Mouse (Mus musculus) embryonic facial prominence, embryonic 11.5 days (tissue): ENCODE measurements around the gene Ppip5k2. TPM values are rescaled to one million over a fixed set of nuclear protein-coding genes. Genes with fewer than 3 reads are reported as not detected.

Experiments used
- ATAC-seq: fragments of 200-750 bp; cut with Nextera tagmentation; replicated peaks from 2 replicates; pipeline ENCODE4 v1.8.0; 2017; ENCODE audit warnings: low read depth; ENCODE audit not compliant: insufficient number of reproducible peaks, low FRiP score, low TSS enrichment
- DNase-seq: peaks from one replicate; pipeline ENCODE4 v3.0.0-alpha.2; 2015; ENCODE audit warnings: low spot score
- H3K27ac ChIP-seq: fragments of 300-500 bp; sonication (generic); replicated peaks from 2 replicates; pipeline ENCODE4 v1.5.1; 2014; ENCODE audit warnings: mild to moderate bottlenecking, low read depth, low read length, control low read depth
- H3K27me3 ChIP-seq: fragments of 300-500 bp; sonication (generic); 2 replicates; pipeline ENCODE4 v1.6.1; 2014; ENCODE audit warnings: mild to moderate bottlenecking, low read length, moderate library complexity, mixed read lengths; ENCODE audit not compliant: control insufficient read depth, insufficient read depth
- H3K36me3 ChIP-seq: fragments of 300-500 bp; sonication (generic); replicated peaks from 2 replicates; pipeline ENCODE4 v1.6.1; 2014; ENCODE audit warnings: low read depth, mild to moderate bottlenecking, low read length, moderate library complexity, mixed read lengths; ENCODE audit not compliant: control insufficient read depth, insufficient read depth
- H3K4me1 ChIP-seq: fragments of 300-500 bp; sonication (generic); 2 replicates; pipeline ENCODE4 v1.6.1; 2014; ENCODE audit warnings: low read length, mixed read lengths; ENCODE audit not compliant: control insufficient read depth, insufficient read depth
- H3K4me2 ChIP-seq: fragments of 300-500 bp; sonication (generic); 2 replicates; pipeline ENCODE4 v1.6.1; 2014; ENCODE audit warnings: low read depth, mild to moderate bottlenecking, control low read depth, low read length, moderate library complexity
- H3K4me3 ChIP-seq: fragments of 300-500 bp; sonication (generic); 2 replicates; pipeline ENCODE4 v1.5.1; 2014; ENCODE audit warnings: low read depth, low read length, control low read depth
- H3K9ac ChIP-seq: fragments of 300-500 bp; sonication (generic); replicated peaks from 2 replicates; pipeline ENCODE4 v1.6.1; 2014; ENCODE audit warnings: mild to moderate bottlenecking, control low read depth, low read length
- H3K9me3 ChIP-seq: fragments of 300-500 bp; sonication (generic); replicated peaks from 2 replicates; pipeline ENCODE4 v1.6.1; 2016; ENCODE audit warnings: mild to moderate bottlenecking, low read length, inconsistent platforms, mixed read lengths; ENCODE audit not compliant: control insufficient read depth
- WGBS: fragments of 180-500 bp; shearing (Covaris S2); extraction: QIAGEN DNeasy Blood & Tissue Kit; methylation state at CpG from one replicate; pipeline ENCODE4 v1.1.7; 2014; 5-methylcytosine and 5-hydroxymethylcytosine counted together
- polyA plus RNA-seq: library from polyadenylated mRNA; unstranded; fragments of >200 nt; fragmentation: Nextera tagmentation; extraction: Ambion mirVana; gene quantifications from 2 replicates; pipeline ENCODE4 v1.2.1, GENCODE M21; 2014

The Ppip5k2 gene
- polyA plus RNA-seq, 1 experiment from 2014 or later: 52.0 TPM

DNA sequence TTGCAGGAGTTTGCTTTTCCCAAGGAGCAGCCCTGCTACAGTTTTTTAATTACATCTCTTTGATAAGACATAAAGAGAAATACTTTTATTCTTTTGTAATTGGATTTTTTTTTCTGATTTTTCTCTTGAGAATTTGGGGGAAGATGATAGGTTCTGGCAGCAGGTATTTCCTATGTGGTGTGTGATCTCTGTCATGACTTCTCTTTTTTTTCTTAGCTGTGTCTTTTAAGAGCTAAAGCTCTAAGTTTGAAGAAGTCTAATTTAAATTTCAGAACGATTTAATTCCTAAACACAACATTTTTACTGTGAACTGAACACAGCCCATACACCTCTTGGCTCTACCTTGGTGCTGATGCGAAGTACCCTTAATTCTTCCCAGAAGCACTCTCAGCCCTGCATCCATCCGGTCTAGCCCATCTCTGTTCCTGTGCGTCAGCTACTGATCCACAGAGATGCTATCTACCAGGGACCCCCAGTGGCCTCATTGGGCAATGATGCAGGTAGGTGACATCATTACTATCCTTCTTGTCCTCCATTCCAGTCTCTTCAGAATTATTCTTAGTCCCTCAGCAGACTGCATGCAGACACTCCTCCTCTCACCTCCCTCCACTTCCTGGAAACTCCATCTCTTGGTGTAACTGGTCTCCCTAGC lies 93.6 kb downstream of the Ppip5k2 start:
- Histone ChIP-seq H3K9ac (no peak overlapping the region), H3K4me3 (no peak overlapping the region), H3K36me3 (no peaks in the 10 kb centered on the region), H3K9me3 (no peaks in the 10 kb centered on the region), H3K4me2 (no peak overlapping the region), H3K27ac (no peak overlapping the region), H3K4me1 (no peaks in the 10 kb centered on the region), H3K27me3 (no peaks in the 10 kb centered on the region)
- ATAC-seq: no peak
- DNase-seq: no peak
- 91% methylated on average over 4 of the region's 4 CpGs for WGBS

DNA sequence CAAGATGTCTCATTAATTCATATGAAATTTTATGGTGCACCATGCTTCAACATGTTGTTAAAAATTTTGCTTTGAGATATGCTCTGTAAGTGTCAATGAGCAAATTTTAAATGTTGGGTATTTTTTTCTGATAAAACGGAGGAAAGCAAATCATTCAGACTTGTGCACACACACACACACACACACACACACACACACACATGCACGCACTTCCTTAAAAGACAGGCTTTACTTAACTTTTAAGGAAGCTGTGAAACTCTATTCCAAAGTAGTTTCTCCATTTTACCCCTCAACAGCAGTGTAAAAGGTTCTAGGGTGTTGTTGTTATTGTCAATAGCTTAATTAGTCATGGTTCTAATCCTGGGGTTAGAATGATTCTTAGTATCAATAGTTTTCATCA lies 94.1 kb downstream of the Ppip5k2 start:
- H3K4me2 ChIP-seq: no peak overlapping the region
- H3K9me3 ChIP-seq: no peaks in the 10 kb centered on the region
- ATAC-seq (no peak), DNase-seq (no peak)
- H3K9ac ChIP-seq: no peak overlapping the region
- no peaks in the 10 kb centered on the region for H3K27me3 ChIP-seq
- no peak overlapping the region for H3K27ac ChIP-seq
- H3K4me1 ChIP-seq: no peaks in the 10 kb centered on the region
- 69% methylated on average over 2 of the region's 2 CpGs for whole genome bisulfite sequencing
- no peaks in the 10 kb centered on the region for H3K36me3 ChIP-seq
- H3K4me3 ChIP-seq: no peak overlapping the region

DNA sequence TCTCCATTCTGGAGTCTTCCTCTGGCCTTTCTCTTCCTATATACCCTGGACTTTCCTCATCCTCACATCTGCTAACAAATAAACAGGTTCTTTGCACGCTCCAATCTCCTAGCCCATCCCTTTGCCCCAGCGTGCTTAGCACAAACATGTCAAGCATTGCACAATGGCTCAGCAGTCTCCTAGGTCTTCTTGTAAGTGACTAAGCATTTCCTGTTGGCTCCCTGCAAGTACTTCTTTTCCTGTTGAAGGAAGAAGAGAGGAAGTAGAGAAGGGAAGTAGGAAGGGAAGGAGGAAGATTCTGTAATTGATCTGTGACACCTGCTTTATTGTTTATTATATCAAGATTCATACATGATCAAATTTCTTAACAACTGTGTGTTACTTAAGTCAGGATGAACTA lies 97.4 kb downstream of the Ppip5k2 start:
- no peak overlapping the region for H3K9ac ChIP-seq
- DNase-seq (no peak), ATAC-seq (no peak)
- H3K27me3 ChIP-seq: no peaks in the 10 kb centered on the region
- no peaks in the 10 kb centered on the region for H3K4me1 ChIP-seq
- no peak overlapping the region for H3K27ac ChIP-seq
- 72% methylated on average over 2 of the region's 2 CpGs for WGBS
- no peak overlapping the region for H3K4me3 ChIP-seq
- H3K36me3 ChIP-seq: no peaks in the 10 kb centered on the region
- H3K4me2 ChIP-seq: no peak overlapping the region
- H3K9me3 ChIP-seq: no peaks in the 10 kb centered on the region

DNA sequence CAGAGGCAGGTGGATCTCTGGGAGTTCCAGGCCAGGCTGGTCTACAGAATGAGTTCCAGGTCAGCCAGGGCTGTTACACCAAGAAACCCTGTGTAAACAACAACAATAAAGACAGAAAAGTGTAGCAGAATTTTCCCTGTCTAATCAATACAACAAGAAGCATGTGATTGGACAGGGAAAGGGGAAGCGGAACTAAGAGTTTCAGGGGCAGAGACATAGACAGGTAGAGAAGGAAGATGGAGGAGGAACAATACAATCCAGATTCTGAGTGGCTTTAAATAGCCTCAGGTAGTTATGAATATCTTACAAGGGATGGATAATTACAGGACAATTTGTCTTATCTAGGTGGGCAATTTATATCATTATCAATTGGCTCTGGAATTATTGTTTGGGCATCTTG lies 102.9 kb downstream of the Ppip5k2 start:
- H3K4me2 ChIP-seq: no peak overlapping the region
- ATAC-seq (no peak), DNase-seq (no peak)
- no peak overlapping the region for H3K27ac ChIP-seq
- no peak overlapping the region for H3K4me3 ChIP-seq
- H3K27me3 ChIP-seq: no peaks in the 10 kb centered on the region
- no peaks in the 10 kb centered on the region for H3K4me1 ChIP-seq
- no peak overlapping the region for H3K9ac ChIP-seq
- no peaks in the 10 kb centered on the region for H3K36me3 ChIP-seq
- no peaks in the 10 kb centered on the region for H3K9me3 ChIP-seq
- WGBS: 96% methylated on average over 1 of the region's 1 CpGs

DNA sequence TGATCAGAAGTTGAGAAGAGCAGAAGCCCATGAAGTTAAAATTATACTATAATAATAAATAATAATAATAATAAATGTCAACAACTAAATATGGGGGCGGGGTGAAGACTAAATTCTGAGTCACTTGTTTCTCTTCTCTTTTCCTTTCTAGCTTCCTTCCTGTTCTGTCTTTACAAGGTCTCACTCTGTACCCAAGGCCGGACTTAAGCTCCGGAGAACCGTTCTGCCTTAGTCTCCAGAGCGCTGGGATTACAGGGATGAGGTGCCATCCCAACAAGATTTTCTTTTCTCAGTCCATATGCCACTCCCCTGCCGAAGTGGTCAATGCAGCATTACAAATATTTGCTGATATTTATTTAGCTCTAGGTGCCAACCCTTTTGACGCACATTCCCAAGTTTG lies 107.9 kb downstream of the Ppip5k2 start:
- Histone ChIP-seq H3K4me2 (peak overlapping the region; percentile 90), H3K9ac (peak overlapping the region; percentile 83), H3K27me3 (no peaks in the 10 kb centered on the region), H3K4me1 (no peaks in the 10 kb centered on the region), H3K36me3 (no peaks in the 10 kb centered on the region), H3K27ac (no peak overlapping the region), H3K9me3 (no peaks in the 10 kb centered on the region), H3K4me3 (peak overlapping the region; percentile 89)
- ATAC-seq (no peak), DNase-seq (peak; percentile 23)
- 25% methylated on average over 7 of the region's 7 CpGs for WGBS

DNA sequence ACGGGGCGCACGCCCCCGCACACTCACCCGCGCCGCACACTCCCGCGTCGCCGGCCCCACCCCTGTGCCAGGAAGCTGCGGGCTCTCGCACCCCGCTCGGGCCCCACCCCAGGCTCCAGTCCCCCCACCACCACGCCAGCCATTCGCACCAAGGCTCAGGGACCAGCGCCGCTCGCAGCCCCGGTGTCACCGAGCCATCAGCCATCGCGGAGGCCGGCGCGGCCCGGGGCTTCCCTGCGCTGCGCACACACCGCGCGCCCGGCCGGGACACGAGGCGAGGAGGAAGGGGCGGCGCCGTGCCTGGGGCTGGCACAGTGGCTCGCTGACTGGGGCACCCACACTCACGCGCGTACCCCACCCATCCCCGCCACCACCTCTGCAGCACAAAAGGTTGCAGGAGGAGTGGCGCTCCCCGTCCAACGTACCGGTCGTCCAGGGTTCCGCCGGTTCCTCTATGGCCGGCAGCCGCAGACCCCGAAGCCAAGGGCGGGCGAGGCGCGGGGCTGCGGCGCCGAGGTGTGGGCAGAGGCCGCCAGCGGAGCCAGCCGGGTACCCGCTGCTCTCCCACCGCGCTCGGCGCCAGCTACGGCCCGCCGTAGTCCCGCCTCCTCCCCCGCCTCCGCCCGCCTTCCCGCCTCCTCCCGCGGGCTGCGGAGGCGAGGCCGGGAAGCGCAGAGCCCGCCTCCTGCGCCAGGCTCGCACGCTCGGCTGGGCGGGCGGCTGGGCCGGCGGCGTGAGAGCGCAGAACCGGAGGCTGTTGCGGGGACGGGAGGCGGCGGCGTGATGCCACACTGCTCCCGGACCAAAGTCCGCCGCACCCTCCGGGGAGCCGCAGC lies 108.6 kb downstream of the Ppip5k2 start, which contains the start of gene D1Ertd622e:
D1Ertd622e (minus strand) TSS at position 669 of the 836 bp plus-strand sequence.
- DNase-seq: peak; percentile 81
- WGBS: under 1% methylated on average over 58 of the region's 106 CpGs

DNA sequence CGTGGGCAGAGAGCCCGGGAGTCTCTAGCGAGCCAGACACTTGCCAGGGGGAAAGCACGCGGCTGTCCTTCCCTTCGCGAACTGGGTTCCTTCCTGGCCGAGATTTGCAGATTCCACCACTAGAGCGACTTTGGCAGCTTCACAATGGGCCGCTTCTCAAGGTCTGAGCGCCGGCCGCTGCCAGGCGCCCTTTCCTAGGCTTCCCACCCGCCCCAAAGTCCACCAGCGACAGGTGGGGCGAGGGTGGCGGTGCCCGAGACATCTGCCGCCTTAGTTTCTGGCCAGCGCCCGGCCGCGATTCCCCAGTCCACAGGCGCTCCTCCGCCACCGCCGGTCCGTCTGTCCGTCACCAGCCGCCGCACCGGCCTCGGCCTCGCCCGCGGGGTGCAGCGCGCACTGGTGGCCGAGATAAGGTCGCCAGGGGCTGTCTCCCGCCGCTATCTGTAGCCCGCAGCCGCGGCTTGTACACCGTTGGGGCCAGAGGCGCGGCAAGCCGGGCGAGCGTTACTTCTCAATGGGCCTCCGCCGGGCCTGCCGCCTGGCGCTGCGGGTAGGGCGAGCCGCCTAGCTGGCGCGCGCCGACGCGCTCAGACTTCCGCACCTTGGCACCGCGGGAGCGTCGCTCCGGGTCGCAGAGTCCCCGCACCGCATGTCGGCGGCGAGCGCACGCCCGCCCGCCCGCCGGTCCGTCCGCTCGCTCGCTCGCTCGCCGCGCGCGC lies 109.4 kb downstream of the Ppip5k2 start:
- WGBS: under 1% methylated on average over 80 of the region's 93 CpGs
- no peaks in the 10 kb centered on the region for H3K27me3 ChIP-seq
- DNase-seq (peak; percentile 66), ATAC-seq (peak; percentile 63)
- H3K4me2 ChIP-seq: peak overlapping the region; percentile 90
- no peaks in the 10 kb centered on the region for H3K4me1 ChIP-seq
- peak overlapping the region; percentile 75 for H3K27ac ChIP-seq
- no peaks in the 10 kb centered on the region for H3K36me3 ChIP-seq
- no peaks in the 10 kb centered on the region for H3K9me3 ChIP-seq
- H3K9ac ChIP-seq: peak overlapping the region; percentile 83
- peak overlapping the region; percentile 89 for H3K4me3 ChIP-seq

More for the DNA sequence above, 108.6 kb downstream of the Ppip5k2 start, which contains the start of gene D1Ertd622e:
- Histone ChIP-seq H3K27ac (peak within 1 kb of the TSS; percentile 75), H3K4me1 (no peaks in the 10 kb centered on the region), H3K36me3 (no peaks in the 10 kb centered on the region), H3K27me3 (no peaks in the 10 kb centered on the region), H3K9ac (peak within 1 kb of the TSS; percentile 83), H3K4me2 (peak within 1 kb of the TSS; percentile 90), H3K4me3 (peak within 1 kb of the TSS; percentile 89), H3K9me3 (no peaks in the 10 kb centered on the region)
- ATAC-seq: peak; percentile 94
